Comparison of ENCODE assay signal across 23 mouse cellular contexts in genomic region chr8:7205086-7205485, GRCm38 (mm10).
DNase-seq lines count a peak whose midpoint lies in the region; ATAC-seq and TF ChIP-seq lines count a peak whose summit lies in the region.
"Had no signal": no experiment of that assay in that cellular context is flagged by ENCODE, and none has a peak within 500 bp of the region (broad histone marks: within the 10 kb centered on the region; RNA-seq: fewer than 3 reads in every experiment).

No protein-coding gene starts in this region.

- H3K4me2 ChIP-seq in forebrain, embryonic 13.5 days = no peak overlapping the region
- H3K4me2 ChIP-seq in forebrain, embryonic 14.5 days (ENCODE audit: low read length) = no peak overlapping the region
- H3K4me2 ChIP-seq in forebrain, embryonic 12.5 days = no peak overlapping the region
- H3K4me2 ChIP-seq in forebrain, embryonic 16.5 days (ENCODE audit: low read length) = no peak overlapping the region
- H3K4me2 ChIP-seq in forebrain, embryonic 15.5 days (replicated peaks) = no peak overlapping the region
- H3K4me2 ChIP-seq in liver, postnatal 0 days (ENCODE audit: low read depth, low read length) = no peak overlapping the region

- TF ChIP-seq POLR2A in brain, embryonic 14.5 days (IDR thresholded peaks at IDR 0.05; ENCODE audit: borderline replicate concordance, extremely low read depth, insufficient read depth, insufficient read length, poor library complexity, severe bottlenecking) = no peak

- no peak overlapping the region for H3K4me3 ChIP-seq in forebrain, embryonic 13.5 days
- no peak overlapping the region for H3K4me3 ChIP-seq in forebrain, embryonic 10.5 days
- no peak overlapping the region for H3K4me3 ChIP-seq in forebrain, embryonic 14.5 days (ENCODE audit: low read depth, low read length)
- H3K4me3 ChIP-seq in forebrain, embryonic 12.5 days (replicated peaks) = no peak overlapping the region
- H3K4me3 ChIP-seq in forebrain, embryonic 16.5 days (replicated peaks; ENCODE audit: low read length) = no peak overlapping the region
- no peak overlapping the region for H3K4me3 ChIP-seq in forebrain, embryonic 15.5 days
- H3K4me3 ChIP-seq in liver, postnatal 0 days (ENCODE audit: low read depth, low read length) = no peak overlapping the region

- H3K27me3 ChIP-seq in forebrain, embryonic 13.5 days = no peaks in the 10 kb centered on the region
- H3K27me3 ChIP-seq in forebrain, embryonic 10.5 days (ENCODE audit: poor library complexity, severe bottlenecking) = no peaks in the 10 kb centered on the region
- H3K27me3 ChIP-seq in forebrain, embryonic 14.5 days (replicated peaks; ENCODE audit: control insufficient read depth, insufficient read depth, low read length) = no peaks in the 10 kb centered on the region
- H3K27me3 ChIP-seq in forebrain, embryonic 12.5 days = no peaks in the 10 kb centered on the region
- no peaks in the 10 kb centered on the region for H3K27me3 ChIP-seq in forebrain, embryonic 16.5 days (replicated peaks; ENCODE audit: control insufficient read depth, insufficient read depth, low read length)
- no peaks in the 10 kb centered on the region for H3K27me3 ChIP-seq in forebrain, embryonic 15.5 days
- H3K27me3 ChIP-seq in liver, postnatal 0 days (ENCODE audit: insufficient read depth, low read length) = no peaks in the 10 kb centered on the region
- H3K27me3 ChIP-seq: CH12.LX had no signal

- TF ChIP-seq CTCF in brain, embryonic 14.5 days (IDR thresholded peaks at IDR 0.05; ENCODE audit: borderline replicate concordance, extremely low read depth, insufficient read depth, insufficient read length) = no peak
- no peak for TF ChIP-seq CTCF in liver, postnatal 0 days (IDR thresholded peaks at IDR 0.05; ENCODE audit: low read depth)

- DNase-seq in forebrain, embryonic 10.5 days (ENCODE audit: extremely low spot score, low spot score) = no peak
- DNase-seq in forebrain, embryonic 14.5 days (ENCODE audit: low spot score) = peak; percentile 58
- peak; percentile 79 for DNase-seq in brain, embryonic 14.5 days (ENCODE audit: low read depth)
- no peak for DNase-seq in liver, postnatal 0 days
- DNase-seq: adrenal gland, adult 2 months; adrenal gland, adult 8-10 months; adrenal gland, postnatal 10 days; adrenal gland, postnatal 14 days; adrenal gland, postnatal 25 days; adrenal gland, postnatal 36 days; B cell, adult 2 months; cerebellum, adult 11 months; cerebellum, adult 11-12 months; cerebellum, adult 18-20 months had no signal

- WGBS in forebrain, embryonic 13.5 days = 61% methylated on average over 4 of the region's 4 CpGs
- 88% methylated on average over 4 of the region's 4 CpGs for WGBS in forebrain, embryonic 10.5 days
- WGBS in forebrain, embryonic 14.5 days = 27% methylated on average over 4 of the region's 4 CpGs
- 53% methylated on average over 4 of the region's 4 CpGs for WGBS in forebrain, embryonic 12.5 days
- WGBS in forebrain, embryonic 16.5 days = 28% methylated on average over 4 of the region's 4 CpGs
- WGBS in forebrain, embryonic 15.5 days = 40% methylated on average over 4 of the region's 4 CpGs
- WGBS in liver, postnatal 0 days (ENCODE audit: insufficient replicate concordance) = 73% methylated on average over 4 of the region's 4 CpGs

- no peak overlapping the region for H3K27ac ChIP-seq in forebrain, embryonic 13.5 days
- H3K27ac ChIP-seq in forebrain, embryonic 10.5 days = no peak overlapping the region
- H3K27ac ChIP-seq in forebrain, embryonic 14.5 days (ENCODE audit: low read depth, low read length) = no peak overlapping the region
- no peak overlapping the region for H3K27ac ChIP-seq in forebrain, embryonic 12.5 days
- H3K27ac ChIP-seq in forebrain, embryonic 16.5 days (ENCODE audit: low read length) = no peak overlapping the region
- no peak overlapping the region for H3K27ac ChIP-seq in forebrain, embryonic 15.5 days (replicated peaks)
- no peak overlapping the region for H3K27ac ChIP-seq in liver, postnatal 0 days (ENCODE audit: low read depth)

- no peak overlapping the region for H3K9ac ChIP-seq in forebrain, embryonic 13.5 days
- H3K9ac ChIP-seq in forebrain, embryonic 14.5 days (ENCODE audit: low read length) = no peak overlapping the region
- no peak overlapping the region for H3K9ac ChIP-seq in forebrain, embryonic 12.5 days
- no peak overlapping the region for H3K9ac ChIP-seq in forebrain, embryonic 16.5 days (replicated peaks; ENCODE audit: low read depth, low read length)
- no peak overlapping the region for H3K9ac ChIP-seq in forebrain, embryonic 15.5 days (replicated peaks)
- H3K9ac ChIP-seq in liver, postnatal 0 days (replicated peaks) = no peak overlapping the region

- TF ChIP-seq EP300 in liver, postnatal 0 days (IDR thresholded peaks at IDR 0.05; ENCODE audit: low read depth) = no peak

- peak; percentile 58; the same call in 1 of the 2 replicates for ATAC-seq in forebrain, embryonic 13.5 days
- peak; percentile 62 for ATAC-seq in forebrain, embryonic 14.5 days
- no peak for ATAC-seq in forebrain, embryonic 12.5 days (ENCODE audit: low FRiP score)
- peak; percentile 52 for ATAC-seq in forebrain, embryonic 16.5 days
- ATAC-seq in forebrain, embryonic 15.5 days (replicated peaks) = no peak; the same call in 1 of the 2 replicates
- ATAC-seq in liver, postnatal 0 days = no peak
- ATAC-seq: activated CD4-positive, CD25-positive, alpha-beta regulatory T cell, adult 4 months; CD4-positive, CD25-positive, alpha-beta regulatory T cell, adult 4 months; Patski had no signal

- H3K36me3 ChIP-seq in forebrain, embryonic 13.5 days (ENCODE audit: poor library complexity, severe bottlenecking) = no peaks in the 10 kb centered on the region
- no peaks in the 10 kb centered on the region for H3K36me3 ChIP-seq in forebrain, embryonic 10.5 days (replicated peaks)
- H3K36me3 ChIP-seq in forebrain, embryonic 14.5 days (ENCODE audit: control insufficient read depth, insufficient read depth, low read length) = no peaks in the 10 kb centered on the region
- H3K36me3 ChIP-seq in forebrain, embryonic 12.5 days (replicated peaks) = no peaks in the 10 kb centered on the region
- H3K36me3 ChIP-seq in forebrain, embryonic 16.5 days (ENCODE audit: control insufficient read depth, insufficient read depth) = no peaks in the 10 kb centered on the region
- no peaks in the 10 kb centered on the region for H3K36me3 ChIP-seq in forebrain, embryonic 15.5 days
- no peaks in the 10 kb centered on the region for H3K36me3 ChIP-seq in liver, postnatal 0 days (replicated peaks; ENCODE audit: insufficient read depth, low read length)
- H3K36me3 ChIP-seq: G1E had no signal

- H3K4me1 ChIP-seq in forebrain, embryonic 13.5 days = no peaks in the 10 kb centered on the region
- H3K4me1 ChIP-seq in forebrain, embryonic 10.5 days = no peaks in the 10 kb centered on the region
- H3K4me1 ChIP-seq in forebrain, embryonic 14.5 days (ENCODE audit: control insufficient read depth, insufficient read depth, low read length) = no peaks in the 10 kb centered on the region
- no peaks in the 10 kb centered on the region for H3K4me1 ChIP-seq in forebrain, embryonic 12.5 days
- H3K4me1 ChIP-seq in forebrain, embryonic 16.5 days (replicated peaks; ENCODE audit: control insufficient read depth, insufficient read depth, low read length) = 0 out of 2 replicates have a peak, but pooled peaks cover 2% of the 10 kb centered on the region
- H3K4me1 ChIP-seq in forebrain, embryonic 15.5 days = no peaks in the 10 kb centered on the region
- no peaks in the 10 kb centered on the region for H3K4me1 ChIP-seq in liver, postnatal 0 days (ENCODE audit: insufficient read depth)

- H3K9me3 ChIP-seq in forebrain, embryonic 13.5 days (replicated peaks) = no peaks in the 10 kb centered on the region
- no peaks in the 10 kb centered on the region for H3K9me3 ChIP-seq in forebrain, embryonic 10.5 days
- no peaks in the 10 kb centered on the region for H3K9me3 ChIP-seq in forebrain, embryonic 14.5 days (replicated peaks; ENCODE audit: control insufficient read depth, low read length)
- H3K9me3 ChIP-seq in forebrain, embryonic 12.5 days = no peaks in the 10 kb centered on the region
- H3K9me3 ChIP-seq in forebrain, embryonic 16.5 days (ENCODE audit: control insufficient read depth, low read length) = no peaks in the 10 kb centered on the region
- H3K9me3 ChIP-seq in forebrain, embryonic 15.5 days = no peaks in the 10 kb centered on the region
- H3K9me3 ChIP-seq in liver, postnatal 0 days (ENCODE audit: low read length) = no peaks in the 10 kb centered on the region
- H3K9me3 ChIP-seq: G1E had no signal

Comparison
In these comparisons a context has a peak if more than half of its experiments do, and no peak if none do; other contexts are left out.
1. ATAC-seq: peak in forebrain, embryonic 13.5 days (single experiment), forebrain, embryonic 14.5 days (single experiment) and forebrain, embryonic 16.5 days (single experiment); none in forebrain, embryonic 12.5 days (single experiment), forebrain, embryonic 15.5 days (single experiment) and liver, postnatal 0 days (single experiment).
2. DNase-seq: peak in forebrain, embryonic 14.5 days (single experiment) and brain, embryonic 14.5 days (single experiment); none in forebrain, embryonic 10.5 days (single experiment) and liver, postnatal 0 days (single experiment).